In the genomic region with DNA sequence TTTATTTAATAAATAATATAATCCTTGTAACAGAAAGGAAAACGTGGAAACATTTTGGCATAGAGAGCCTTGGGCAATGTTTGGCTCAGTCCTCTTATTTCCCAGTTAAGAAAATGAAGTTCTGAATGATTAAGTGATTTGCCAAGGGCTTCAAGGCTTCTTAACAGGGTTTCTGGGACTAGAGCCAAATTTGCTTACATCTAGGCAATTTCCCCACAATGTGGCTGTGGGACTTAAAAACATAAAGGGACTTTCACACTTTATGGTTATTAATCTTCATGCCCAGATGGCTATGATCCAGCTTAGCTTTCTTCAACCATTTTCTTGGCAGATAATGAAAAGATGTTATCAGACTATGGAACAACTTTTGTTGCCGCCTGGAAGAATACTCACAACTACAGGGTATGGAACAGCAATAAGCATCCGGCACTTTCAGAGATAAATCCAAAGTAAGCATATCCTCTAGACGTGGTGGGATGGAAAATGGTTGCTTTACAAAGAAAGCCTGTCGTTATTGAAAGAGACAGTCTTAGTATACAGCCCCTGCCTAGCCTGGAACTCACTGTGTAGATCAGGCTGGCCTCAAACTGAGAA, we compare ENCODE assay signal across 12 mouse cellular contexts. TPM values are rescaled to one million over a fixed set of nuclear protein-coding genes. Genes with fewer than 3 reads are reported as not detected.
DNase-seq lines count a peak whose midpoint lies in the region; ATAC-seq lines count a peak whose summit lies in the region.
"Had no signal": no experiment of that assay in that cellular context is flagged by ENCODE, and none has a peak within 500 bp of the region (broad histone marks: within the 10 kb centered on the region; RNA-seq: fewer than 3 reads in every experiment).

No protein-coding gene starts in this region.

- H3K4me3 ChIP-seq in forebrain, embryonic 13.5 days, result no peak overlapping the region
- H3K4me3 ChIP-seq in forebrain, embryonic 12.5 days (replicated peaks), result no peak overlapping the region
- H3K4me3 ChIP-seq in lung, embryonic 15.5 days, result no peak overlapping the region
- H3K4me3 ChIP-seq in neural tube, embryonic 15.5 days (replicated peaks), result no peak overlapping the region
- H3K4me3 ChIP-seq: gastrocnemius, adult 2 months; layer of hippocampus, adult 2 months; limb, embryonic 15.5 days had no signal

- no peaks in the 10 kb centered on the region for H3K9me3 ChIP-seq in forebrain, embryonic 13.5 days (replicated peaks)
- no peaks in the 10 kb centered on the region for H3K9me3 ChIP-seq in forebrain, embryonic 12.5 days
- H3K9me3 ChIP-seq in lung, embryonic 15.5 days, result no peaks in the 10 kb centered on the region
- H3K9me3 ChIP-seq in neural tube, embryonic 15.5 days (replicated peaks), result no peaks in the 10 kb centered on the region
- H3K9me3 ChIP-seq: limb, embryonic 15.5 days had no signal

- 50% methylated on average over 5 of the region's 5 CpGs for WGBS in forebrain, embryonic 13.5 days
- 66% methylated on average over 5 of the region's 5 CpGs for WGBS in forebrain, embryonic 12.5 days
- 33% methylated on average over 5 of the region's 5 CpGs for WGBS in lung, embryonic 15.5 days
- WGBS in neural tube, embryonic 15.5 days, result 55% methylated on average over 5 of the region's 5 CpGs

- no peak overlapping the region for H3K9ac ChIP-seq in forebrain, embryonic 13.5 days
- H3K9ac ChIP-seq in forebrain, embryonic 12.5 days, result no peak overlapping the region
- H3K9ac ChIP-seq in lung, embryonic 15.5 days, result no peak overlapping the region
- H3K9ac ChIP-seq in neural tube, embryonic 15.5 days (replicated peaks), result no peak overlapping the region
- H3K9ac ChIP-seq: limb, embryonic 15.5 days had no signal

- H3K27ac ChIP-seq in forebrain, embryonic 13.5 days, result no peak overlapping the region; the same call in 1 of the 2 replicates
- no peak overlapping the region for H3K27ac ChIP-seq in forebrain, embryonic 12.5 days
- H3K27ac ChIP-seq in lung, embryonic 15.5 days, result no peak overlapping the region
- peak overlapping the region; percentile 19; the same call in 1 of the 2 replicates for H3K27ac ChIP-seq in neural tube, embryonic 15.5 days (replicated peaks)
- H3K27ac ChIP-seq: gastrocnemius, adult 2 months; layer of hippocampus, adult 2 months; limb, embryonic 15.5 days had no signal

- H3K36me3 ChIP-seq in forebrain, embryonic 13.5 days (ENCODE audit: poor library complexity, severe bottlenecking), result peaks cover 27% of the 10 kb centered on the region
- H3K36me3 ChIP-seq in forebrain, embryonic 12.5 days (replicated peaks), result peaks cover 26% of the 10 kb centered on the region
- peaks cover 15% of the 10 kb centered on the region; the same call in 1 of the 2 replicates for H3K36me3 ChIP-seq in lung, embryonic 15.5 days
- peaks cover 26% of the 10 kb centered on the region for H3K36me3 ChIP-seq in neural tube, embryonic 15.5 days

- no peak for DNase-seq in lung, postnatal 4 days
- DNase-seq in fibroblast of lung, adult 2 months (ENCODE audit: low read depth), result peak; percentile 21
- DNase-seq in layer of hippocampus, adult 9-10 months (ENCODE audit: low spot score), result no peak
- DNase-seq in gastrocnemius, postnatal 14 days, result no peak
- DNase-seq: cerebellum, adult 11 months; gastrocnemius, adult 2 months had no signal

- peak; percentile 68 for ATAC-seq in forebrain, embryonic 13.5 days
- ATAC-seq in forebrain, embryonic 12.5 days (ENCODE audit: low FRiP score), result no peak
- peak; percentile 67; the same call in 1 of the 2 replicates for ATAC-seq in lung, embryonic 15.5 days (ENCODE audit: borderline replicate concordance, extremely low read depth, low FRiP score, low TSS enrichment)
- peak; percentile 61 for ATAC-seq in neural tube, embryonic 15.5 days (ENCODE audit: low FRiP score)

- H3K27me3 ChIP-seq in forebrain, embryonic 13.5 days, result no peaks in the 10 kb centered on the region
- no peaks in the 10 kb centered on the region for H3K27me3 ChIP-seq in forebrain, embryonic 12.5 days
- H3K27me3 ChIP-seq in lung, embryonic 15.5 days, result no peaks in the 10 kb centered on the region
- H3K27me3 ChIP-seq in neural tube, embryonic 15.5 days (replicated peaks), result no peaks in the 10 kb centered on the region
- H3K27me3 ChIP-seq: limb, embryonic 15.5 days had no signal

- no peak overlapping the region for H3K4me2 ChIP-seq in forebrain, embryonic 13.5 days
- no peak overlapping the region for H3K4me2 ChIP-seq in forebrain, embryonic 12.5 days
- H3K4me2 ChIP-seq in lung, embryonic 15.5 days, result no peak overlapping the region
- no peak overlapping the region for H3K4me2 ChIP-seq in neural tube, embryonic 15.5 days
- H3K4me2 ChIP-seq: limb, embryonic 15.5 days had no signal

- intact Hi-C loops in gastrocnemius, postnatal 14 days (cut with DNase I; ENCODE audit: low total_unique reads), result no loop called here

- H3K4me1 ChIP-seq in forebrain, embryonic 13.5 days, result peaks cover 14% of the 10 kb centered on the region; the same call in 1 of the 2 replicates
- H3K4me1 ChIP-seq in forebrain, embryonic 12.5 days, result no peaks in the 10 kb centered on the region
- H3K4me1 ChIP-seq in lung, embryonic 15.5 days, result 0 out of 2 replicates have a peak, but pooled peaks cover 3% of the 10 kb centered on the region
- H3K4me1 ChIP-seq in neural tube, embryonic 15.5 days, result no peaks in the 10 kb centered on the region
- H3K4me1 ChIP-seq: limb, embryonic 15.5 days had no signal

RNA-seq across cellular contexts. Expression of a gene that starts 31.3 kb away (rescaled TPM):
- polyA plus RNA-seq in forebrain, embryonic 13.5 days (2015; fragmentation: Nextera tagmentation; extraction: Ambion mirVana), result 32.4 and 34.7 TPM in 2 replicates
- polyA plus RNA-seq in forebrain, embryonic 12.5 days (2016; fragmentation: Nextera tagmentation; extraction: Ambion mirVana), result 42.0 TPM in 2 replicates
- 10.1 and 11.5 TPM in 2 replicates for polyA plus RNA-seq in lung, embryonic 15.5 days (2015; fragmentation: Nextera tagmentation; extraction: Ambion mirVana)
- 20.2 and 22.5 TPM in 2 replicates for polyA plus RNA-seq in neural tube, embryonic 15.5 days (2015; fragmentation: Nextera tagmentation; extraction: Ambion mirVana)
- total RNA-seq in gastrocnemius, postnatal 14 days (2021), result 1 to 10 TPM; 3.8 to 4.9 TPM

RNA-seq across cellular contexts. Expression of a gene that starts 41.5 kb away (rescaled TPM):
- polyA plus RNA-seq in forebrain, embryonic 13.5 days (2015; fragmentation: Nextera tagmentation; extraction: Ambion mirVana), result 154 and 187 TPM in 2 replicates
- polyA plus RNA-seq in forebrain, embryonic 12.5 days (2016; fragmentation: Nextera tagmentation; extraction: Ambion mirVana), result 221 and 228 TPM in 2 replicates
- polyA plus RNA-seq in lung, embryonic 15.5 days (2015; fragmentation: Nextera tagmentation; extraction: Ambion mirVana), result 123 and 133 TPM in 2 replicates
- 85.7 and 86.6 TPM in 2 replicates for polyA plus RNA-seq in neural tube, embryonic 15.5 days (2015; fragmentation: Nextera tagmentation; extraction: Ambion mirVana)
- total RNA-seq in gastrocnemius, postnatal 14 days (2021), result 10 to 100 TPM; 15.9 to 17.0 TPM

RNA-seq across cellular contexts. Expression of a gene that starts 51.6 kb away (rescaled TPM):
- polyA plus RNA-seq in forebrain, embryonic 13.5 days (2015; fragmentation: Nextera tagmentation; extraction: Ambion mirVana), result 36.0 and 36.8 TPM in 2 replicates
- polyA plus RNA-seq in forebrain, embryonic 12.5 days (2016; fragmentation: Nextera tagmentation; extraction: Ambion mirVana), result 42.1 and 44.6 TPM in 2 replicates
- 30.6 and 31.6 TPM in 2 replicates for polyA plus RNA-seq in lung, embryonic 15.5 days (2015; fragmentation: Nextera tagmentation; extraction: Ambion mirVana)
- polyA plus RNA-seq in neural tube, embryonic 15.5 days (2015; fragmentation: Nextera tagmentation; extraction: Ambion mirVana), result 28.9 and 31.1 TPM in 2 replicates
- 10 to 100 TPM; 19.0 to 20.1 TPM for total RNA-seq in gastrocnemius, postnatal 14 days (2021)
